Mouse (Mus musculus): ENCODE results near the gene Mtcp1.

DNA sequence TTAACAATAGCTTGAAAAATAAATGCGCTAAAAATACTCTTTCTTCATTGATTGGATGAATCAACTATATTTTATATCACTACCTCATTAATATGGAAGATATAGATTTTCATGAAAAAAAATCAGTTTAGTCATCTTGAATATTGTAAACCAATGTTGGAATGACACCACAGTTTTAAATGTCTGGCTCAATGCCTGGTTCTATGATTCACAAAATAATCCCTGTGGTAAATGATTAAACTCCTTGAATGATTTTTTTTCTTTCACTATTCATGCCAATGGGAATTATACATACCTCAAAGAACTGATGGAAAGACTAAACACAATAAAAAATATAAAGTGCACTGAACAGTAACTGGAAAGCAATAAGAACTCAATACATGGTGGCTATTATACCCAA lies 6.7 kb downstream of the Mtcp1 start:
- TF ChIP-seq CTCF (IDR thresholded peaks at IDR 0.05; ENCODE audit: low read depth) (no peak), EP300 (IDR thresholded peaks at IDR 0.05; ENCODE audit: low read depth) (no peak)

Measured in liver, embryonic 14.5 days (tissue).